Mouse (Mus musculus): ENCODE results near the gene Hoxa6. TPM values are rescaled to one million over a fixed set of nuclear protein-coding genes. Genes with fewer than 3 reads are reported as not detected.

Hoxa6 gene
- total RNA-seq, 2 experiments from 2014 or later = 1.9 to 4.7 TPM

- DNase-seq (ENCODE audit: low spot score in 2 of 2) = no peak
Observed at GRCm38 (mm10) chr6:52229558-52230416, 21.3 kb upstream of the Hoxa6 start.

DNA sequence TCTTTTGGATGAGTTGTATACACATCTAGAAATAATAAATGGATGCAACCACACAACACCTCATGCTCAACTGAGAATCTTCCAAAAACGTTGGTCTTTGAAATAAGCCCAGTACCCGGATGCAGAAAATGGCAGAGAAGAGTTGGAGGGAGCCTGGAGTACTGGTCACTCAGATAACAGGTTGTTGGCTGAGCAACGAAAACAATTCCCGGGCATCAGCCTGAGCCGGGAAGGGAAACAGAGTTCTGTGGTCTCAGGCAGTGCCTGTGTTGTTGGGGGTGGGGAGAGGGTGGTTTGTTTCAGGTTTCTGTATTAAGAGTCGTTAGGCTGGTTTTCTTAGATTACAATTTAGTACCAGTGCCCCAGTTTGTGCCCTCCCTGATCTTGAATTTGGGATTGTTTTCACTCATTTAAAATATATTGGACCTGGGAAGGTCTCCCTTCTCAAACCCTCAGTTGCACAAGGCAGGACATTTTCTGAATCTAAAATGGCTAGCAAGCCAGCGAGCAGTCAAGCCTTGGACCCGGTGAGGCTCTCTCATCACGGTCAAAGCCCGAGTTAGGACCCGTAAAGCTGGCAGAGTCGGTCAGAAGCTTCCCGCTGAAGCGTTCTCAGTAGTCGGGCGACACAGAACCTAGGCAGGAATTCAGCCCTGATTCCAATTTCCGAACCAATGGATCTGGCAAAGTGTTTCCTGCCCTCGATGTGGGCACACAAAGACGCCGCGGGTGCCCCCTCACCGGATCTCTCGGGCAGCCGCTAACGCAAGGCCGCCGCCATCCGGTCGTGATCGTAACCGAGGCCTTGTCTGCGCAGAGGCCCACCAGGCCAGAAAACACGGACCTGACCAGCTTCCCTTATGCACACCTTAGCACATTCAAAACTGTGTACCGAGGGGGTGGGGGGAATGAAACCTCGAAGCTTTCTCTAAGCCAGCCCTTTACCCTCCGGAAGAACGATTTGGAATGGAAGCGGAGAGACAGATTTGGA is 20.2 kb upstream of the Hoxa6 start:
- DNase-seq (ENCODE audit: low spot score in 2 of 2) = no peak

DNA sequence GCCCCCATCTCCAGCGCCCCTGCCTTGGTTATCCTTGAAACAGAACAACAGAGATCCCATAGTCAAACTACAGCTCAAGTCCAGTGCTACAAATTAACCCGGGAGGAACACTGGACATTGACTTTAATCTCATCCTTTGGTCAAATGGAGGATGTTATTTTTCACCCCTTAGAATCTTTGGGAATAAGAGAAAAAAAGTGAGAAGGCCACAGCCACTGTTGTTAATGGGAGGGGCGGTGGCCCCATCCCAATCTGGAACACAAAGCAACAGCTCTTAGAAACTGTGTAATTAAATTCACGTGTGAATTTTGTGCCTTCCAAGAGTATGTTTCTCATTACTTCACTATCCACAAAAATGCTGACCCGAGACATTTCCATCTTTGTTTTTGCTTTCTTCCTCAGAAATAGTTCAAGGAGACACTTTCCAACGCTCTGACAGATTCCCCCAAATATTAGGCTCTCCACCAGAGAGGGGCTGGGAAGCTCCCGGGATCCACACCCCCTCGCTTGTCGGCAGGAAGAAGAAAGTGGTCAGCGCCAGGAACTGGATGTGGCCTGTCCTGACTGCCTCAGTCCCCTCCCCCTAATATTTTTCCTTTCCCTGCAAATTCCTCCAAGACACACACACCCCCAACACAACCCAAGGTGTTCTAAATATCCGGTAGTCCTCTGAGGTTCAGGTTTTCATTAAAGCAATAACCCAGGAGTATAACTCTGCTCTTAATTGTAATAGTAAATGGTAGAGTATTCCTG is 19.1 kb upstream of the Hoxa6 start:
- DNase-seq (ENCODE audit: low spot score in 2 of 2) = no peak

GRCm38 (mm10) chr6:52226569-52227257 is 18.2 kb upstream of the Hoxa6 start:
- no peak for DNase-seq (ENCODE audit: low spot score in 2 of 2)

- DNase-seq (ENCODE audit: low spot score in 2 of 2) = no peak
Observed at GRCm38 (mm10) chr6:52225612-52226568, 17.4 kb upstream of the Hoxa6 start.

GRCm38 (mm10) chr6:52224895-52225611 is 16.5 kb upstream of the Hoxa6 start:
- DNase-seq (ENCODE audit: low spot score in 2 of 2) = no peak

GRCm38 (mm10) chr6:52223939-52224760 is 15.6 kb upstream of the Hoxa6 start:
- DNase-seq (ENCODE audit: low spot score in 2 of 2) = no peak

- DNase-seq (ENCODE audit: low spot score in 2 of 2) = no peak
Observed at GRCm38 (mm10) chr6:52222729-52223128, 14.2 kb upstream of the Hoxa6 start.

GRCm38 (mm10) chr6:52221993-52222685 is 13.6 kb upstream of the Hoxa6 start:
- no peak for DNase-seq (ENCODE audit: low spot score in 2 of 2)

DNA sequence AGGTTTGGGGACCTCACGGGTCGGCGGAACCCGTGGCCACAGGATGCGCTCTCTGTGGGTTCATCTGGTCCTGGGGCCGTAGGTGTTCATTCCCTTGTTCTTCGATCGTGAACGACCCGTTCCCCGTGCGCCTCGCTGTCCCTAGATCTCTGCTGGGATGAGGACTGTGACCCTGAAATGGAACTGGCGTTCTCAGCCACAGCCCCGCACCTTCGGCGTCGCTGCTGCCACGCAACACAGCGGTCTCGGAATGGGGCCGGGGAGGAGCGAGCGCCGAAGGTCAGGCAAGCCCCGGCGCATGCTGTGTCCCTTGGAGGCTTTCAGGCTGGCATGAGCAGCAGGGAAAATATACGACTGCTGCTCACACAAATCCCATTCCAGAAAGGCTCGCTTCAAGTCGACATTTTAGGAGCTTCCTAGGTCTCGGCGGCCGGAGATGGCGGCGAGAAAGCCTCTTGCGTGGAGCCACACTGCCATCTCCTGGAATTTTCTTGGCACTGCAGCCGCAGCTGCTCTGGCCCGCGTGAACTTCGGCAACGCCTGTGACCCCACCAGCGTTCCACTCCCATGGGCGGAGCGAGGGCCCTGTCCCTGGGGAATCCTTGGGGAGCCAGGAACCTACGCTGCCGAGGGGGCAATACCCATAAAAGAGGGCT is 12.9 kb upstream of the Hoxa6 start, which contains the start of gene Hoxa7:
TSS of gene Hoxa7 (minus strand) at position 518 of the 656 bp plus-strand sequence.
- peak; percentile 91 to 93 for DNase-seq (ENCODE audit: low spot score in 2 of 2)

DNA sequence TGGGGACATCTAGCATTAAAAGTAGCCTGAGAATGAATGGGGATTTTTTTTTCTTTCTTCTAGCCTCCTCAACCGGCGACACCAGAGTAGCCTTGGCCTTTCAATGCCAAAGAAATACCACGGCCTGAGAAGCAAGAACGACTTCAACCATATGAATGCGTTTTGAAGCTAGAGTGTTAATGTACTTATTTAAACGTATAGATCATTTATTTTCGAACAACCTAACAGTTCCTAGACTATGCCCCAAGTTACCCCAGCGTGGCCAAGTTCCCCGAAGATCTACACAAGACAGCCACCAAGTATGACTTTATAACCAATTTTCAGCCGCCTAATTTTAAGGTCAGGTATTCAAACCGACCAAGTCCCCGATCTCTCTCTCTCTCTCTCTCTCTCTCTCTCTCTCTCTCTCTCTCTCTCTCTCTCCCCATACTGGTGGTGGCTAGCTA is 12.4 kb upstream of the Hoxa6 start:
- no peak for DNase-seq (ENCODE audit: low spot score in 2 of 2)

GRCm38 (mm10) chr6:52220003-52220864 is 11.7 kb upstream of the Hoxa6 start:
- DNase-seq (ENCODE audit: low spot score in 2 of 2) = peak in 1 of 2 experiments; percentile 23

DNA sequence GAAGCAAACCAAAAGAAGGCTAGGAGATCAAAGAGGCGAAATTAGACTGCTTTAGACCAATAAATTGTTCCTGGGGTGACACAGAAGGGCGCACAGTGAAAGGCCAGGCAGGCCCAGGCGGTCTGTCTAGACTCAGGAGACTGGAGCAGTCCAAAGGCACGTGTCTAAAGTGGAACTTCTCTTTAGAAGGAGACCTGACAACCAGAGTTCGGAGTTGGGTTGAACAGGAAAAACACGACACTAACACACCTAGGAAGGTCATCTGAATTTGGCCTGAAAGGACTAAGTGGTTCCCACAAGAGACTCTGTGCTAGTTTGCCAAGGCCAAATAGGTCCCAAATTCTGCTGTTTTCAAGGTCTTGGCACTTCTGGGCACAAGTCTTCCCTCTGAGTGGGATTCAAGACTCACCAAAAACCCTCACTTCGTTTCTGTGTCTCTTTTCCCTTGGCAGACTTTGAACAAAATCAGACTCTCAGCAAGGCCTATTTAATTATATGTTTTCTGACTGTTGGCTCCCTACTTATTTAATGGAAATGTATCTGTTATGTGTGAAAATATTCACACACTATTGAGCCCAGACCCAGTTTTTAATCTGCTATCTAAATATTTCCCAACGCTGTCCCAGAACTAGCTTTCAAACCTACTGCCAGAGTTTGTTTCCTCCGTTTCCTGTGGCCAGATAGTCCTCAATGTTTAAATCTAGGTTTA is 10.9 kb upstream of the Hoxa6 start:
- peak in 1 of 2 experiments; percentile 17 for DNase-seq (ENCODE audit: low spot score in 2 of 2)

- DNase-seq (ENCODE audit: low spot score in 2 of 2) = peak in 1 of 2 experiments; percentile 17
Observed at GRCm38 (mm10) chr6:52218643-52219215, 10.2 kb upstream of the Hoxa6 start.

All from adrenal gland, adult 18-20 months (tissue).